Mouse (Mus musculus) G1E (cell line): Measurements from ENCODE around the gene Angptl2.

Experiments
- CTCF ChIP-seq: IDR thresholded peaks from 2 replicates; pipeline ENCODE4 v1.5.1; 2012; ENCODE audit warnings: low read depth, low read length, inconsistent platforms, mixed read lengths
- TAL1 ChIP-seq: conservative IDR thresholded peaks from 2 replicates; pipeline ENCODE4 v1.6.1; 2012; ENCODE audit warnings: low read depth, low read length, inconsistent platforms, mixed read lengths

DNA sequence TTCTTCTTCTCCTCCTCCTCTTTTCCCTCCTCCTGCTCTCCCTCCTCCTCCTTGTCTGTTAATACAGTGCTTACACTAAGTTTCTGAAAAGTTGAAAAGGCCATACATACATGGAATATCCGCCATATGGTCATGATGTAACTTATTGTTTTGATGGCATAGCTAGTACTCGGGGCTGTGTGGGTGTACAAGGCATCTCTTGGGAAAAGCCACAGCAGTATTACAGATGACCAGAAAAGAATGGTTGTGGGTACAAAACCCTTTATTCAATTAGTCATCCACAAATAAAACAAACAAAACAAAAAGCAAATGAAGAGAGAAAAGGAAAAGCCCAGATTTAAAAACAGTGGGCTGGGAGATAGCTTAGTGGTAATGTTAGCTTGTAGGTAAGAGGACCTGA lies 64.7 kb downstream of the Angptl2 start:
- TF ChIP-seq CTCF = no peak
- no peak for TF ChIP-seq TAL1
